Mouse (Mus musculus) heart, adult 18-20 months (tissue): Measurements from ENCODE around the gene Pitx2. TPM values are rescaled to one million over a fixed set of nuclear protein-coding genes. Genes with fewer than 3 reads are reported as not detected.
A peak's percentile ranks its signal among the peaks of the same experiment; 100 is the strongest.

Source experiments
- DNase-seq, 2 experiments: peaks; one replicate each; pipeline ENCODE4 v3.0.0; 2021 to 2022; ENCODE audit warnings: mixed read lengths in 1 of 2
- long read RNA-seq, 2 experiments: library from polyadenylated mRNA; stranded (forward); transcript quantifications; one replicate each; pipeline ENCODE4 v2.0.0; 2021
- total RNA-seq, 2 experiments: library from RNA; stranded (reverse); gene quantifications; 2 replicates each; pipeline ENCODE4 v1.2.3; 2021

Pitx2 gene
- total RNA-seq, result under 1 TPM; 0.36 to 0.50 TPM
- long read RNA-seq, experiment 1, partial matches to known transcripts, result 0 of 2 reads
- long read RNA-seq, experiment 1, other reads (novel, unspliced or antisense), result 0 of 2 reads
- long read RNA-seq, experiment 2, result 0 reads

DNA sequence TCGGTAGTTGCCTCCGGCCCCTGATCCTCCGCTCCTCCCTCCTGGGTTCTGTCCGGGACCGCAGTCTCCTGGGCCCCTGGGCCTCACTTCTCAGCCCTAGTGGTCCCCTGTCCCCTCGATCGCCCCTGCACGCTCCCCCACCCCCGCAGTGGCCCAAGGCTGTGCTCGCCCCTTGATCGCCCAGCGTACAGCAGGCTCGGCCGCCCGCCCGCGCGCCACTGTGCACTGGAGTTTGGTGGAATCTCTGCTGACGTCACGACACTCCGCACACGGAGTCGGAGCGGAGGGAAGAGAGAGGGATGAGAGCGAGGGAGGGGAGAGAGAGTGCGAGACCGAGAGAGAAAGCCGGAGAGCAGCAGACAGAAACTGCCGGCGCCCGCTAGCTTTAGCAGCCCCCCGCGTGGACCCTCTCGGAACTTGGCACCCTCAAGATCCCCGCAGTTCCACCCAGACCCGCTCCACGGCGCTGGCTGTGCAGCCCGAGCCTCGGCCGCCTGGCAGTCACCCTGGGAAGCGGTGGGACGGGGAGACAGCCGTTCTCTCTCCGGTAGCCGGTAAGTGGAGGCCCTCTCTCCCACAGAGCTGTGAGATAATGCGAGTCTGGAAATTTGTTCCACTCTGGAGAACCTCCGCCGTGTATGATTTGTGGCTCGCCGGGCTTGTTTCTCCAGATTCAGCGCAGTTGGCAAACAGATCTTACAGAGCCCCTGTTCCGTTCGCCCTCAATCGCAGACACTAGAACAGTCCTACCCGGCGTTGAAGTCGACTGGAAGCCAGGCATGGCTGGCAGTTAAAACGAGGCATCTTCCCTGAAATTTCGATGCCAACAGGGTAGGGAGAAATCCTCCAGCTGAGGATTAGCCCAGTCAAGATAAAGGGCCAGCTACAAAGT lies at the start of gene Pitx2:
Gene Pitx2 (plus strand): TSS at position 270 of the 892 bp plus-strand sequence.
- DNase-seq, result peak in 1 of 2 experiments; percentile 15

- DNase-seq, result no peak
Measured at GRCm38 (mm10) chr3:129150001-129150400, 49.7 kb upstream of the Pitx2 start.

DNA sequence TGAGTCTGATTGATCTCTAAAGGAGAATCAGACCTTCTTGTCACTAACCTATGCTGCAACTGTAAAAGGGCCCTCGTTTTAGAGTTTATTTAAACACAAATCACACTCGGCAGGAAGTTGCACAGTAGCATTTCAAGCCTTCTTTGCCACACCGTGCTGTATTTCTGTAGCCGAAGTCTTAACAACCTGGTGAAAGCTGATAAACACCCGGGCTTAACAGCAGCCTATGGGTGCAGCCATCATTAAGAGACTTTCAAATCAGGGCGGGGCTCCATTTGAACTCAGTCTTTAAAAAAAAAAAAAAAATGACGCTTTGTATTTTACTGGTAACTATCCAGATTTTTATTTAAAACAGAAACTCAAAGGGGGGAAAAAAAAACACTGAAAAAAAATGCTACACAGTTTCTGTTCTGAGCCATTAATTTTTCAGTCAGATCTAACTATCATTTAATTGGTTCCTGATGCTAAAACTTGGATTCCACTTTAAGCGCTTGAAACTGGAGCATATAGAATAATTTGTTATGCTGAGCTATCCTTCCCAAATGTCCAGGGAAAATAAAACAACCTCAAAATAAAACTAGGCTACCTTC lies 48.5 kb upstream of the Pitx2 start:
- DNase-seq, result no peak

DNA sequence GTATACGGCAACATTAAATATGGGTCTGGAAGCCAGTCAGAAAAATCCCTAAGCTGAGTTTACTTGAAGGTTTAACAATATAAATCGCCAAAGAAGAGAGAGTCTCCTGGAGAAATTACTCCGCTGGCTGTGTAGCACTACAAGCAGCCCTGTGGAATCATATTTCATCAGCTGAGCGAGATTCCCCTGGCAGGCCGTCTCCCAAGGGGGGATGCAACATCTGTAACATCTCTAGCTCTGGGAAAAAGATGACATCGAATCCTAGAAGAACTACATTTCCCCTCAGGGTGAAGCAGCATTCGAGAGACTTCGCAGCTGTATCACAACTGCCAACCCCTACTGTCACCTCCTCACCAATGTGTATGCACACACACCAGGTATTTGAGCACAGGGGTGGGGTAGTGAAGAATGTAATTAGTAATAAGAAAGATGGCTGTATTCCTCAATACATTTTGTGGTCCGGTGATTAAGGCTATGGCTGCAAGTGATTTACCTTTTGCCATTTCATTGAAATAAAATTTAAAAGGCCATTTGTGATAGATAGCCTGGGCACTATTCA lies 40.8 kb upstream of the Pitx2 start:
- no peak for DNase-seq

- DNase-seq, result peak; percentile 4 to 11
Measured at GRCm38 (mm10) chr3:129161333-129162035, 38.2 kb upstream of the Pitx2 start.

- DNase-seq, result no peak
Measured at GRCm38 (mm10) chr3:129164246-129164645, 35.4 kb upstream of the Pitx2 start.

GRCm38 (mm10) chr3:129165715-129166114 lies 34.0 kb upstream of the Pitx2 start:
- peak; percentile 41 to 45 for DNase-seq

GRCm38 (mm10) chr3:129166684-129167083 lies 33.0 kb upstream of the Pitx2 start:
- peak in 1 of 2 experiments; percentile 8 for DNase-seq

DNA sequence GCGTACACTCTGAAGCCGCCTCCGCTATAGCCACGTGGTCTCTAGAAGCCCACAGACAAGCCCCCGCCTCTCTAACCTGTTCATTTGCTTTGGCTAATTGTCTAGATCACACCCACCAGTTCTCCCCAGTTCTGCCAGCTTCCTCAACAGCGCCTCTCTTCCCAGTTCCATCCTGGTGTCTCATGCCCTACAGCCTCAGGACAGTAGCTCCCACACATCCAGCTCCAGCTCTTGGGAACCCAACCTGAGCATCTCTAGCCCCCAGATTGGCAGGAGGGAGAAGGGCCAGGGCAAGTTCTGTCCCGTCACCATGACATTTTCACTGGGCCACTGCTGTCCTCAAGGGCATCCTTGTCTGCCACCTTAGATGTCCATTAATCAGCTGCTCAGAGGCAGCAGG lies 29.3 kb upstream of the Pitx2 start:
- DNase-seq, result no peak

GRCm38 (mm10) chr3:129171789-129172188 lies 27.9 kb upstream of the Pitx2 start:
- DNase-seq, result no peak

DNA sequence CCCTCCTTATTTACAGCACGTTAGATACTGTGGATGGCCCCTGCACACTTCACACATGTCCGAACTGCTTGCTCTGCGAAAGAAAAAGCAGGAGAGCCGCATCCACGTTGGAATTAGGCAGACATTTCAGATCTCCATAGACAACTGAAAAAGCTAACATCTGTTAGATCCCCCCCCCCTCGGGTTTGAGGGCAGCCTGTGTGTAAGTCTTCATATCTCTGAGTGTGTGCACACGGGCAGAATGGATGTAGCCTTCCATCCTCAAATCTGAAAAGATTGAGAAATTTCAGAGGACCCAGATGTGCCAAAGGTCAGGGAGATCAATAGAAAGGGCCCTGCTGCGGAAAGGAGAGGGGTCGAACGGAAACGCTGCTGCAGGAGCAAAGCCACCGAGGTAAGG lies 5.2 kb upstream of the Pitx2 start:
- DNase-seq, result no peak

- DNase-seq, result no peak
Measured at GRCm38 (mm10) chr3:129195036-129195435, 4.6 kb upstream of the Pitx2 start.

DNA sequence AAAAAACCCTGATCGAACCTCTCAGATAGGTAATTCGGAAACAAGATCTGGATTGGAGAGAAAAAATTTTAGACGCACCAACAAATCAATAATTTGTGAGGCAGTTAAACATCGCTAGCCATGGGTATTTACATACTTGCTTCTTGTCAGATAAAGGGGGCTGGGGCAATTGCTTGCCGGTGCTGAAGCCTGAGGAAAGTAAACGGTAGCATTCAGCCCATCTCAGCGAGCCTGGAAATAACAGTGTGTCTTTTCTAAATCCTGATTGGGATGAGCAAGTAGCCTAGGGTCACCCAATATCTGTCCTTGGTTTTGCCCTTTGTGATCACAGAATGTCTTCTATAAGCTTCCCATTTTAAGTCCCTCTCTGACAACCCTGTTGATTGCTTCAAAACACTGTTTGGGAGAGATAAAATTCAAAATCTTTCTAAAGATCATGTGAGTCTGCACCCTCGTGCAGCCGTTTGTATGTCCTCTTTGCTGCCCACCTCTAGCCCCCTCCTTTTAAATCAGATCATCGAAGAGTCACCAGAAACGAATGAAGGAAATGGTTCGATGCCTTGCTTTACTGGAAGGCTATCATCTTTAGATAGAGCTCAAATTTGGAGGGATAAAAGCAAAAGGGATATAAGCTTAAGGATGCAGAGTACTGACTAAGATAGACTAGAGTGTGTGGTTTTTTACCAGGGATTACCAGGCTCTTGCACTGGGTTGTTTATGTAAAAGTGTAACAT lies 3.7 kb upstream of the Pitx2 start:
- no peak for DNase-seq

DNA sequence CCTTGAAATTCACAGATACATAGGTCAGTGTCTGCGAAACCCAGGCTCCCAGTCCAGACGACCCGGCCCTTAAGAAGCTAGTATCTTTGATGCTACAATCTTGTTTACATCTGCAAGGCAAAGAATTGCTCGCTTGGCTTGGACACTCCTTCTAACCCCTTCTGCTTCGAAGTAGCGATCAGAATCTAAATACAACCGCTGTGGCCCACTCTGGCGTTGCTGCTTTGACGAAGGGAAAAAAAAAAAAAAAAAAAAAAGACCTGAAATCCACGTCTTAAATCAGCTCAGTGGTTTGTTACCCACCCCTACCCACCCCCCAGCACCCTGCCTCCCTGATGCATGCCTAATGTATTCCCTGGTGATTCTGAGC lies 3.1 kb upstream of the Pitx2 start:
- no peak for DNase-seq

GRCm38 (mm10) chr3:129197035-129197434 lies 2.6 kb upstream of the Pitx2 start:
- DNase-seq, result peak in 1 of 2 experiments; percentile 5

- DNase-seq, result no peak
Measured at GRCm38 (mm10) chr3:129197786-129198626, 1.7 kb upstream of the Pitx2 start.

GRCm38 (mm10) chr3:129198627-129198903 lies 1.1 kb upstream of the Pitx2 start:
- DNase-seq, result no peak

GRCm38 (mm10) chr3:129199160-129199608 lies 494 bp upstream of the Pitx2 start:
- peak in 1 of 2 experiments; percentile 12 for DNase-seq

DNA sequence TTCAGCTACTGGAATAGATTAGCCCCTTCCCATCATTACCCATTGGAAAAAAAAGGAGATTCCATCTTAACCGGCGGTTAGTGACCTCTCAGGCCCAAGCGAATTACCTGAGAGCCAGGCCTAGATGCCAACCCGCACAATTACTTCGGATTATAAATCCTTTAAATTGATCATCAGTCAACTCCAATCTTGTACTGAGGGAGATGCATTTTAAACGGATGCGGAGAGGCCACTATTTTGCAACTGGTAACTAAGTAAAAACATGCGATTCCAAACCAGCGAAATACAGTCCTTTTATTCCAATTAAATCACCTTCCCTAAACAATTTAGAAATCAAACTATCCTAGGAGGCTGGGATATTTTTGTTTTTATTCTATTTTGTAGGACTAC lies 818 bp downstream of the Pitx2 start:
- DNase-seq, result peak in 1 of 2 experiments; percentile 25

DNA sequence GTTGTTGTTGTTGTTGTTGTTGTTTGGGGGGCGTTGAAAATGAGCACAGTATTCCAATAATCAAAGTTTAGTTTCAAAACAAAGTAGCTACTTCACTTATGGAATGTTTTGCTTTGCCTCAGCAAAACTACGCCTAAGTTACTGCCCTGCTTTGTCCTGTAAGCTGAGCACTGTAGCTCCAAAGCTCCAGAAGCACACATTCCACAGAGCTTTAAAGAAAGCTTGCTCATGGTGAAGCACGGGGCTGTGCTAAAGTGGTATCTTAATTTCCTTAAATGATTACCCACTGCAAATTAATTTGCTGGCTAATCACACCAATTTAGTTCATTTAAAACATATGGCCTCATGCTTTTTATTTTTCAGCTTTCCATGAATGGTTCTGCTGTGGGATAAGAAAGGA lies 1.5 kb downstream of the Pitx2 start:
- DNase-seq, result no peak
